Mouse (Mus musculus): Measurements from ENCODE around the gene Syne2. TPM values are rescaled to one million over a fixed set of nuclear protein-coding genes. Genes with fewer than 3 reads are reported as not detected.

Syne2 gene
- polyA plus RNA-seq, 1 experiment from 2014 or later = 86.9 TPM

- no peaks in the 10 kb centered on the region for H3K27me3 ChIP-seq
- no peak for TF ChIP-seq CTCF (IDR thresholded peaks at IDR 0.05)
- DNase-seq (ENCODE audit: low read depth, low spot score) (no peak), ATAC-seq (no peak)
- ChIA-PET CTCF (no interaction called here), POLR2A (interaction anchor here (1.2 kb wide), 1 partner anchor 9 kb away, joined by 3 read pairs; no protein-coding TSS in a partner anchor)
- in situ Hi-C loops (cut with MboI; ENCODE audit: low pct_unique_long_range_greater_than_20kb) = no loop called here
Measured at GRCm38 (mm10) chr12:75846513-75846912, 28.6 kb downstream of the Syne2 start.

- no peak for ATAC-seq
- in situ Hi-C loops (cut with MboI; ENCODE audit: low pct_unique_long_range_greater_than_20kb) = no loop called here
- POLR2A ChIA-PET = interaction anchor here (0.6 kb wide), 1 partner anchor 930 kb away, joined by 4 read pairs; no protein-coding TSS in a partner anchor
- no peaks in the 10 kb centered on the region for H3K27me3 ChIP-seq
- DNase-seq (ENCODE audit: low read depth, low spot score) = no peak
- TF ChIP-seq CTCF (IDR thresholded peaks at IDR 0.05) = no peak
- CTCF ChIA-PET = interaction anchor here (0.9 kb wide), 1 partner anchor 44 kb away, joined by 3 read pairs; no protein-coding TSS in a partner anchor
Measured at GRCm38 (mm10) chr12:75850205-75850604, 32.3 kb downstream of the Syne2 start.

GRCm38 (mm10) chr12:75851481-75851880 is 33.5 kb downstream of the Syne2 start:
- ChIA-PET POLR2A (no interaction called here), CTCF (no interaction called here)
- TF ChIP-seq CTCF (IDR thresholded peaks at IDR 0.05) = no peak
- H3K27me3 ChIP-seq = no peaks in the 10 kb centered on the region
- ATAC-seq = no peak
- no peak for DNase-seq (ENCODE audit: low read depth, low spot score)
- in situ Hi-C loops (cut with MboI; ENCODE audit: low pct_unique_long_range_greater_than_20kb) = no loop called here

- CTCF ChIA-PET = interaction anchor here (1.8 kb wide), 1 partner anchor 18 kb away, joined by 5 read pairs; no protein-coding TSS in a partner anchor
- no peak for TF ChIP-seq CTCF (IDR thresholded peaks at IDR 0.05)
- no peaks in the 10 kb centered on the region for H3K27me3 ChIP-seq
- DNase-seq (ENCODE audit: low read depth, low spot score) = no peak
- POLR2A ChIA-PET = interaction anchor here (1.7 kb wide), 1 partner anchor 26 kb away, joined by 4 read pairs; no protein-coding TSS in a partner anchor
- ATAC-seq = peak; percentile 68
- in situ Hi-C loops (cut with MboI; ENCODE audit: low pct_unique_long_range_greater_than_20kb) = no loop called here
Measured at GRCm38 (mm10) chr12:75852384-75852783, 34.5 kb downstream of the Syne2 start.

- ATAC-seq (no peak), DNase-seq (ENCODE audit: low read depth, low spot score) (no peak)
- H3K27me3 ChIP-seq = no peaks in the 10 kb centered on the region
- CTCF ChIA-PET = interaction anchor here (0.9 to 1.8 kb wide), 3 partner anchors 14 to 57 kb away, joined by 3 to 5 read pairs (median 4); no protein-coding TSS in a partner anchor
- TF ChIP-seq CTCF (IDR thresholded peaks at IDR 0.05) = no peak
- in situ Hi-C loops (cut with MboI; ENCODE audit: low pct_unique_long_range_greater_than_20kb) = no loop called here
- POLR2A ChIA-PET = interaction anchor here (1.7 kb wide), 1 partner anchor 27 kb away, joined by 4 read pairs; no protein-coding TSS in a partner anchor
Measured at GRCm38 (mm10) chr12:75853559-75853958, 35.6 kb downstream of the Syne2 start.

- in situ Hi-C loops (cut with MboI; ENCODE audit: low pct_unique_long_range_greater_than_20kb) = no loop called here
- ATAC-seq (no peak), DNase-seq (ENCODE audit: low read depth, low spot score) (no peak)
- no peak for TF ChIP-seq CTCF (IDR thresholded peaks at IDR 0.05)
- POLR2A ChIA-PET = no interaction called here
- H3K27me3 ChIP-seq = no peaks in the 10 kb centered on the region
- CTCF ChIA-PET = interaction anchor here (1.1 to 1.8 kb wide), 5 partner anchors 9 to 58 kb away, joined by 3 to 7 read pairs (median 4); no protein-coding TSS in a partner anchor
Measured at GRCm38 (mm10) chr12:75855051-75855453, 37.1 kb downstream of the Syne2 start.

GRCm38 (mm10) chr12:75855621-75856020 is 37.7 kb downstream of the Syne2 start:
- POLR2A ChIA-PET = interaction anchor here (1.1 kb wide), 1 partner anchor 9 kb away, joined by 3 read pairs; no protein-coding TSS in a partner anchor
- CTCF ChIA-PET = interaction anchor here (1.1 to 1.8 kb wide), 2 partner anchors 9 to 18 kb away, joined by 3 to 7 read pairs; no protein-coding TSS in a partner anchor
- ATAC-seq (no peak), DNase-seq (ENCODE audit: low read depth, low spot score) (no peak)
- in situ Hi-C loops (cut with MboI; ENCODE audit: low pct_unique_long_range_greater_than_20kb) = no loop called here
- TF ChIP-seq CTCF (IDR thresholded peaks at IDR 0.05) = no peak
- no peaks in the 10 kb centered on the region for H3K27me3 ChIP-seq

- ChIA-PET CTCF (interaction anchor here (1.1 to 1.8 kb wide), 2 partner anchors 8 to 19 kb away, joined by 3 to 7 read pairs; no protein-coding TSS in a partner anchor), POLR2A (interaction anchor here (1.1 kb wide), 1 partner anchor 9 kb away, joined by 3 read pairs; no protein-coding TSS in a partner anchor)
- DNase-seq (ENCODE audit: low read depth, low spot score) = no peak
- no peaks in the 10 kb centered on the region for H3K27me3 ChIP-seq
- peak; percentile 42 for ATAC-seq
- no peak for TF ChIP-seq CTCF (IDR thresholded peaks at IDR 0.05)
- in situ Hi-C loops (cut with MboI; ENCODE audit: low pct_unique_long_range_greater_than_20kb) = no loop called here
Measured at GRCm38 (mm10) chr12:75856096-75856868, 38.3 kb downstream of the Syne2 start.

- in situ Hi-C loops (cut with MboI; ENCODE audit: low pct_unique_long_range_greater_than_20kb) = no loop called here
- no peak for TF ChIP-seq CTCF (IDR thresholded peaks at IDR 0.05)
- CTCF ChIA-PET = no interaction called here
- no peaks in the 10 kb centered on the region for H3K27me3 ChIP-seq
- ATAC-seq (no peak), DNase-seq (ENCODE audit: low read depth, low spot score) (no peak)
- POLR2A ChIA-PET = no interaction called here
Measured at GRCm38 (mm10) chr12:75859936-75860335, 42.0 kb downstream of the Syne2 start.

- no peak for TF ChIP-seq CTCF (IDR thresholded peaks at IDR 0.05)
- POLR2A ChIA-PET = interaction anchor here (0.6 kb wide), 1 partner anchor 29 kb away, joined by 3 read pairs; no protein-coding TSS in a partner anchor
- CTCF ChIA-PET = no interaction called here
- DNase-seq (ENCODE audit: low read depth, low spot score) = no peak
- in situ Hi-C loops (cut with MboI; ENCODE audit: low pct_unique_long_range_greater_than_20kb) = no loop called here
- no peaks in the 10 kb centered on the region for H3K27me3 ChIP-seq
- no peak for ATAC-seq
Measured at GRCm38 (mm10) chr12:75860843-75861242, 42.9 kb downstream of the Syne2 start.

GRCm38 (mm10) chr12:75865166-75865565 is 47.2 kb downstream of the Syne2 start:
- no peak for TF ChIP-seq CTCF (IDR thresholded peaks at IDR 0.05)
- DNase-seq (ENCODE audit: low read depth, low spot score) (no peak), ATAC-seq (no peak)
- ChIA-PET POLR2A (no interaction called here), CTCF (no interaction called here)
- in situ Hi-C loops (cut with MboI; ENCODE audit: low pct_unique_long_range_greater_than_20kb) = no loop called here
- H3K27me3 ChIP-seq = no peaks in the 10 kb centered on the region

Data from Patski (cell line).